Mouse (Mus musculus): ENCODE data around the gene Rnf167.

Rnf167 gene

GRCm38 (mm10) chr11:70646691-70647650 is at the start of gene Rnf167, which contains the start of gene Slc25a11:
TSS of gene Rnf167 (plus strand) at chr11:70647235.
TSS of gene Slc25a11 (minus strand) at chr11:70647479.
- in situ Hi-C loops (cut with MboI, MseI) = no loop called here

GRCm38 (mm10) chr11:70597301-70597700 is 49.7 kb upstream of the Rnf167 start:
- in situ Hi-C loops (cut with MboI, MseI) = no loop called here

- in situ Hi-C loops (cut with MboI, MseI) = no loop called here
These were observed 48.5 kb upstream of the Rnf167 start for GRCm38 (mm10) chr11:70598451-70598953.

- in situ Hi-C loops (cut with MboI, MseI) = loop anchor here (5.0 kb wide), 2 partner anchors 63 to 193 kb away; partner anchors contain the start of genes Pelp1 and Pld2
These were observed 41.9 kb upstream of the Rnf167 start for GRCm38 (mm10) chr11:70605024-70605566.

GRCm38 (mm10) chr11:70606717-70607116 is 40.3 kb upstream of the Rnf167 start:
- in situ Hi-C loops (cut with MboI, MseI) = loop anchor here (5.0 kb wide), 2 partner anchors 64 to 194 kb away; partner anchors contain the start of genes Pelp1 and Pld2

GRCm38 (mm10) chr11:70607611-70608010 is 39.4 kb upstream of the Rnf167 start:
- in situ Hi-C loops (cut with MboI, MseI) = loop anchor here (5.0 kb wide), 2 partner anchors 65 to 195 kb away; partner anchors contain the start of genes Pelp1 and Pld2

DNA sequence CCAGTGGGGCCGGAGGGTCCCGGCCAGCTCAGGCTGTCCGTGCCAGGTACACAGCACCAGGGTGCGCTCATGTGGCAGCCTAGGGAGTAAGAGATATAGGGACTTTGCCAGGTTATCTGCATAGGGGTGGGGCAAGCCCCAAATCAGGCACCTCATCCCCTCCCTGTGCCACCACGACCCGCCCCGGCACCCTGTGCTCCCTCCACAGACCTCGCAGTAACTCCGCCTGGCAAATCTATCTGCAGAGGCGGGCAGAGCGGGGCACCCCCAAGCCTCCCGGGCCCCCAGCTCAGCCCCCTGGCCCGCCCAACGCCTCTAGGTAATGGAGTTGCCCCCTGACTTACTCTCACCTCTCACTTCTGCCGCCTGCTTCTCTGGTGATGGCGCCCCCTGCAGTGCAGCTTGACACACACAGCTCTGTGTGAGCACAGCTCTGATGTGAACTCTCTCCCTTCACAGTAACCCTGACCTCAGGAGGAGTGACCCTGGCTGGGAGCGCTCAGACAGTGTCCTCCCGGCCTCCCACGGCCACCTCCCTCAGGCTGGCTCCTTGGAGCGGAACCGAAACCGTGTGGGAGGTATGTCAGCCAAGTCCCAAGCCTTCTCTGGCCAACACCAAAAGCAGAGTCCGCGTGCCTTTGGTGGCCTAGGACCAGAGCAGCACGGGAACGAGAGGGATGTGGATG is 38.5 kb upstream of the Rnf167 start:
- in situ Hi-C loops (cut with MboI, MseI) = loop anchor here (5.0 kb wide), 2 partner anchors 66 to 196 kb away; partner anchors contain the start of genes Pelp1 and Pld2

GRCm38 (mm10) chr11:70610752-70611151 is 36.3 kb upstream of the Rnf167 start:
- in situ Hi-C loops (cut with MboI, MseI) = no loop called here

GRCm38 (mm10) chr11:70612505-70612904 is 34.5 kb upstream of the Rnf167 start:
- in situ Hi-C loops (cut with MboI, MseI) = no loop called here

DNA sequence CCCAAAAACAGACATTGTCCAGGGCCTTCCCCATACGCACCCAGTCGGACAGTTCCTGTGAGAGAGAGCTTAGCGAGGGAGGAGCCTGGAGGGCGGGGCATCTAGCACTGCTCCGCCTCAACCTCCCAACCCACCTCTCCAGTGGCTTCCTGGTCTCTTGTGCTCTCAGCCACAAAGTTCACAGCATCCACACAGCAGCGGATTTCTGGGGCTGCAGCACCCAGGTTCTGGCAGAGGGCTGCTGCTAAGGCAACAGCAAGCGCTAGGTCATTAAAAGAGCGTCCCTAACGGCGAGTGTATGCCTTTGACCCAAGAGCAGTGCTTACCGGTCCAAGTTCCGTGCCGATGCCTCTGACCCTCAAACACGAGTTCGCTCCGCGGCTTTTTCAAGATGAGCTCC is 32.0 kb upstream of the Rnf167 start:
- in situ Hi-C loops (cut with MboI, MseI) = no loop called here

DNA sequence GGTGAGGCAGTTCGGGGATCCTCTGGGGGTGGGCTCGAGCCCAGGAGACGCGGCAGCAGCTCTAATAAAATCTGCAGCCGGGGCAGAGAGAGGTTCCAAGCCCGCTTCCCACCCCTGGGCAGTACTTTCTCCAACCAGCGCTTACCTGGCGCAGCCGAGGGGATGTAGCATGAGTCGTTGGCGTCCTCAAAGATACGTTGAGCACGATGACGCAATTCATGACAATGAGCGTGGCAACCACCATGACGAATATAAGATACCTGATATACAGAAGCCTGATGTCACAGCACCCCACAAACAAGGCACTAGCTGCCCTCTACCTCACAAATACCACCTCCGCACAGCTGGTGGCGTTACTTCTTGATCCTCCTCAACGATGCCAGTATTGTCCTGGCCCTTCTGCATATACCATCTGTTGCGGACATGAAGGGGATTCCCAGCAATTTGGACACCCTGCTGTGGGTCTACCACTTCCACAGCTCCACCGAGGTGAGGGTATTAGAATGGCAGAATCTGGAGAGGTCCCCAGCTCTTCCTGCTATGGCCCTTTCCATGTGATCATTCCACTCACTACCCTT is 31.4 kb upstream of the Rnf167 start, which contains the start of gene 4930544D05Rik:
TSS of gene 4930544D05Rik (plus strand) at position 333 of the 578 bp plus-strand sequence.
- in situ Hi-C loops (cut with MboI, MseI) = no loop called here

DNA sequence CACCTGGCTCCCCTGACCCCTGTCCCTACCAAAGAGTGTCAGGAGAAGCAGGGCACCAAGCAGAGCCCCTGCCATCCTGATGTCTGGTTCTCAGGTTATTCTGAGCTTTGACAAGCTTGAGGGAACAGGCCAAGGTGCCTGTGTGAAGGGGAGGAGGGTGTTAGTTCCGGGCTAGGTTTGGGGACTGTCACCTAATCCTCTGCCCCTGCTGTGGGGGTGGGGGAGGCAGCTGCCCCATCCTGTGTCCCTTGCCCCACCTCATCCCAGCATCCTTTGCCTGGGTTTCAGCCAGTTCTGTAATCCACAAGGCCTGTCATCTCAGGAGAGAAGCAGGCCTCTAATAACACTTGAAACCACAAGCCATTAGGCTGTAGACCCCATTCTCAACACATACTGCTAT is 27.9 kb upstream of the Rnf167 start, which contains the start of gene Chrne:
TSS of gene Chrne (minus strand) at position 116 of the 400 bp plus-strand sequence.
- in situ Hi-C loops (cut with MboI, MseI) = no loop called here

GRCm38 (mm10) chr11:70621972-70622814 is 24.8 kb upstream of the Rnf167 start:
- in situ Hi-C loops (cut with MboI, MseI) = no loop called here

DNA sequence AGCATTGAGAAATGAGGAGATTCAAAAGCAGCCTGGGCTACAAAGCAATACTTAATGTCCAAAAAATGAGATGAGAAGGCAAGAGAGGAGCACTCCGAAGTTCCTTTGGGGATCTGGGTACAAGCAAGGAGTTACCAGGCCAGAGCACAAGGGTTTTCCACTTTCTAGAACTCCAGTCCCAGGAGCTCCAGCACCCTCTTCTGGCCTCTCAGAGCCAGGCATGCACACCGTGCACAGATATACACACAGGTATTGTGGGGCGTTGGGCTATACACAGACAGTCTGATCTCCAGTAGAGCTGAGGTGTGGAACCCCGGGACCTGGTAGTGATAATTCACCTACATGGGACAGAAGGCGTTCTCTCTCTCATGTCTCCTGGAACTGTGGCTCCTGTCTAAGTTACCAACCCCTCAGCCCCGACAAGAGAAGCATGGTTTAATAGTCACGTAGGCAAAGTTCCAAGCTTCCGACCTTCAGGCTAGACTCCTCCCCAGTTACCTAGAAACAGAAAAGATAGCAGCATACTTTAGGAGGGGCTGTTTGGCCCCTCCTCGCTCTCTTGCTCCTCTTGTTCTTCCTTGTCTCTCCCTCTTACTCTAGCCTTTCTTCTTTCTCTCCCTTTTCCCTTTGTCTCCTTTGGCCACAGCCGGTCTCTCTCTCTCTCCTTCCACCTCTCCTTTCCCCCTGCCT is 23.8 kb upstream of the Rnf167 start:
- in situ Hi-C loops (cut with MboI, MseI) = no loop called here

DNA sequence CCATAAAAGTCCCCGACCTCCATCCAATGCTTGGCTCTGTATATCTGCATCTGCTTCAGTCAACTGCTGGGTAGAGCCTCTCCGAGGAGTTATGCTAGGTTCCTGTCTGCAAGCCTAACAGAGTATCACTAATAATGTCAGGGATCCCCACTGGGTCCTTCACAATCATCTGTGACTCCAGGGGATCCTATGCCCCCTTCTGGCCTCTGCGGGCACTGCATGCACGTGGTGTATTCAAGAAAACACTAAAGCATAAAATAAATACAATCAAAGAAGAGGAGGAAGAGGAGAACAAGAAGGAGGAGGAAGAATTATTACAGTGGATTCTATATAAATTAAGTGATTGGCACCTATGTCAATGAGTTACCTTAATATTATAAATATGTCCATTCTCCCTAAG is 21.6 kb upstream of the Rnf167 start:
- in situ Hi-C loops (cut with MboI, MseI) = no loop called here

- in situ Hi-C loops (cut with MboI, MseI) = no loop called here
These were observed 20.2 kb upstream of the Rnf167 start for GRCm38 (mm10) chr11:70626877-70627276.

DNA sequence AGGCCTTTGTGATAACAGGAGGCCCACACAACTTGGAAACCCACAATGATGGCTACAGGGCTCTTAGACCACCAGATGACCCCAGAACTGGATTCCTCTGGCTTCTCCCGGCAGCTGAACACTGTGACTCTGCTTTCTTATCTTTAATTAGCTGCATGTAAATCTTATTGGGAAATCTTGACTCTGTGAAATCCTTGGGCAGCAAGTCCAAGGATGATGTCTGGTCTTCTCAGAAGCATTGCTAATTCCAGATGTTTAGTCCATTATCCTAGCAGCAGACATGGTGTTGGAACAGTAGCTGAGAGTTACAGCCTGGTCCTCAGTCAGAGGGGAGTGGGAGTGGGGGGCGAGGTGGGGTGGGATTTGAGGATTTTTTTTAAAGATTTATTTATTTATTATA is 18.6 kb upstream of the Rnf167 start:
- in situ Hi-C loops (cut with MboI, MseI) = no loop called here

GRCm38 (mm10) chr11:70629557-70629956 is 17.5 kb upstream of the Rnf167 start:
- in situ Hi-C loops (cut with MboI, MseI) = no loop called here

- in situ Hi-C loops (cut with MboI, MseI) = no loop called here
These were observed 16.9 kb upstream of the Rnf167 start for GRCm38 (mm10) chr11:70630129-70630528.

GRCm38 (mm10) chr11:70635601-70636000 is 11.4 kb upstream of the Rnf167 start:
- in situ Hi-C loops (cut with MboI, MseI) = no loop called here

All from T-helper 2 cell (primary cell).